Mouse (Mus musculus) liver, adult 2 months (tissue): ENCODE results near the gene Prdm10.

Experiments used
- CTCF ChIP-seq: fragments of 200-500 bp; IDR thresholded peaks from 2 replicates; pipeline ENCODE4 v1.5.1; 2011; ENCODE audit warnings: low read depth, low read length, control low read depth
- POLR2A ChIP-seq: fragments of 200-500 bp; IDR thresholded peaks from 2 replicates; pipeline ENCODE4 v1.6.1; 2011; ENCODE audit warnings: low read length, control low read depth; ENCODE audit not compliant: insufficient read depth; ENCODE audit errors: extremely low read depth

DNA sequence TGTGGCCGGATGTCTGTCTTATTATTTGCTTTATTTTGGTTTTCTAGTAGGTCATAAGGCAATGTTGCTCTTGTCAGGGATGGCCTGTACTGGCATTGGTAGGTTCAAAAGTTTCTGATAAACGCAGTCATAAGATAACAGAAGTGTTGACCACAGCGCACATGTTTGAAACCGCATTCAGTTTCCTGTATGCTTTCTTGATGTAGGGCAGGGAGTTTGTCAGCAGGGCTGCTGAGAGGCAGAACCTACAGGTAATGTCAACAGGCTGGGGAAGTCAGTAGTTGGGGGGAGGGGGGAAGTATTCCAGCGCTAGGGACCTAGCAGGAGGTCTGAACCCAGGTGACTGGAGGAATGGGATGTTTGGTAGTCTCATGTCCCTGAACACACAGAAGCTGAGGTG, 20.8 kb downstream of the Prdm10 start:
- TF ChIP-seq POLR2A (no peak), CTCF (no peak)
